Mouse (Mus musculus) right cerebral cortex, postnatal 10 days (tissue): Measurements from ENCODE around the gene V1rd19.
"Not testable (repeated sequence)": the region's sequence is repeated elsewhere in the genome, so short reads cannot be mapped to it uniquely, and the experiment has no call there.

Experiments
- DNase-seq, 2 experiments: peaks; one replicate each; pipeline ENCODE4 v3.0.0; 2021; ENCODE audit warnings: low spot score in 2 of 2

Gene V1rd19

GRCm38 (mm10) chr7:24001391-24001790 is at the start of gene V1rd19:
Gene V1rd19 (plus strand): TSS chr7:24001691.
- DNase-seq, result no peak

GRCm38 (mm10) chr7:23968044-23968443 is 33.4 kb upstream of the V1rd19 start:
- DNase-seq, result peak in 1 of 2 experiments; percentile 20

GRCm38 (mm10) chr7:23974315-23974714 is 27.2 kb upstream of the V1rd19 start, which contains the start of gene Vmn1r181:
Gene Vmn1r181 (plus strand): TSS chr7:23974615.
- not testable (repeated sequence) for DNase-seq

GRCm38 (mm10) chr7:24052660-24053304 is 51.3 kb downstream of the V1rd19 start, which contains the start of gene Vmn1r183:
Gene Vmn1r183 (plus strand): TSS chr7:24053254.
- DNase-seq, result no peak
